Mouse (Mus musculus) bone marrow macrophage, adult 2 months (primary cell): ENCODE data around the gene G3bp1.
A peak's percentile ranks its signal among the peaks of the same experiment; 100 is the strongest.

Source experiments
- CTCF ChIP-seq: IDR thresholded peaks from 2 replicates; pipeline ENCODE4 v1.5.1; 2012; ENCODE audit warnings: low read depth, mild to moderate bottlenecking, low read length, moderate library complexity
- POLR2A ChIP-seq: IDR thresholded peaks from 2 replicates; pipeline ENCODE4 v1.6.1; 2012; ENCODE audit warnings: mild to moderate bottlenecking, low read depth, low read length, borderline replicate concordance

- TF ChIP-seq CTCF (peak; percentile 91), POLR2A (no peak)
These were observed 49.6 kb downstream of the G3bp1 start for GRCm38 (mm10) chr11:55518806-55519674.
